Mouse (Mus musculus) myocyte (in vitro differentiated cells): ENCODE data around the gene Spata17.

ENCODE experiments used
- CEBPB ChIP-seq: IDR thresholded peaks from 2 replicates; pipeline ENCODE4 v1.6.1; 2011; ENCODE audit warnings: mild to moderate bottlenecking, moderate library complexity; ENCODE audit not compliant: poor library complexity, insufficient read depth, severe bottlenecking
- E2F4 ChIP-seq: IDR thresholded peaks from one replicate; pipeline ENCODE4 v1.6.1; 2011; ENCODE audit warnings: mild to moderate bottlenecking, control low read depth, moderate library complexity; ENCODE audit not compliant: insufficient read depth
- MAX ChIP-seq: IDR thresholded peaks from one replicate; pipeline ENCODE4 v1.6.1; 2011; ENCODE audit warnings: low read depth, mild to moderate bottlenecking, control low read depth
- MYOG ChIP-seq, 3 experiments: IDR thresholded peaks; one replicate each; pipeline ENCODE4 v1.6.1; 2011; ENCODE audit warnings: control low read depth in 2 of 3, low read depth in 2 of 3, mild to moderate bottlenecking in 2 of 3; ENCODE audit not compliant: insufficient read length in 2 of 3, control insufficient read depth in 1 of 3, insufficient read depth in 1 of 3
- POLR2A ChIP-seq: IDR thresholded peaks from one replicate; pipeline ENCODE4 v1.6.1; 2011; ENCODE audit warnings: low read depth, mild to moderate bottlenecking, control low read depth, moderate library complexity; ENCODE audit not compliant: insufficient read length
- POLR2AphosphoS2 ChIP-seq: IDR thresholded peaks from one replicate; pipeline ENCODE4 v1.6.1; 2011; ENCODE audit warnings: low read depth, control low read depth; ENCODE audit not compliant: insufficient read length
- TCF12 ChIP-seq: IDR thresholded peaks from one replicate; pipeline ENCODE4 v1.6.1; 2011; ENCODE audit warnings: mild to moderate bottlenecking, control low read depth; ENCODE audit not compliant: poor library complexity, insufficient read depth, severe bottlenecking
- USF1 ChIP-seq: IDR thresholded peaks from one replicate; pipeline ENCODE4 v1.6.1; 2011; ENCODE audit warnings: low read depth, mild to moderate bottlenecking, control low read depth, moderate library complexity

GRCm38 (mm10) chr1:187039801-187040200 lies 175.5 kb downstream of the Spata17 start:
- TF ChIP-seq USF1 (no peak), E2F4 (no peak), MYOG (IDR thresholded peaks at IDR 0.05; ENCODE audit: control insufficient read depth in 1 of 3, insufficient read depth in 1 of 3, insufficient read length in 2 of 3, low read depth in 2 of 3) (no peak), MAX (no peak), POLR2A (no peak), POLR2AphosphoS2 (no peak), CEBPB (no peak), TCF12 (no peak)
